Mouse (Mus musculus) bone marrow macrophage, adult 2 months (primary cell): ENCODE measurements around the gene Esm1.

ENCODE experiments used
- CTCF ChIP-seq: IDR thresholded peaks from 2 replicates; pipeline ENCODE4 v1.5.1; 2012; ENCODE audit warnings: low read depth, mild to moderate bottlenecking, low read length, moderate library complexity
- POLR2A ChIP-seq: IDR thresholded peaks from 2 replicates; pipeline ENCODE4 v1.6.1; 2012; ENCODE audit warnings: mild to moderate bottlenecking, low read depth, low read length, borderline replicate concordance

GRCm38 (mm10) chr13:113224105-113224504, 14.6 kb downstream of the Esm1 start:
- TF ChIP-seq POLR2A (no peak), CTCF (no peak)
